Mouse (Mus musculus): ENCODE measurements around the gene Gsdme. TPM values are rescaled to one million over a fixed set of nuclear protein-coding genes. Genes with fewer than 3 reads are reported as not detected.

Gsdme gene
- polyA plus RNA-seq, 1 experiment from 2014 or later = 54.5 TPM

DNA sequence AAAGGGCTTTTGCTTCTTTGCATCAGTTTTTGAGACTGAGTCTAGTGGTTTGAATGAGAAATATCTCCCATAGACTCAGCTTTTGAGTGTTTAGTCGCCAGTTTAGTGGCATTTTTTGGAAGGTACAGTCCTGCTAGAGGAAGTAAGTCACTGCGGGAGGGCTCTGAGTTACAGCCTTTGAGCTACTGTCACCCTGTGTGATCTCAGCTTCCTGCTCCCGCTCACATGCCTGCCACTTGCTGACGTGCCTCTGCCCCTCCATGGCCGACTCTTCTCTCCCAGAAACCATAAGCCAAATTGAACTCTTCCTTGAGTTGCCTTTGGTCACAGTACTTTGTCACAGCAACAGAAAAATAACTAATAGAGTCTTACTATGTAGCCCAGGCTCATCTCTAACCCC, 40.7 kb downstream of the Gsdme start:
- ATAC-seq (replicated peaks; ENCODE audit: low FRiP score, low read depth) (no peak), DNase-seq (ENCODE audit: low spot score) (no peak)
- H3K27ac ChIP-seq = no peak overlapping the region
- TF ChIP-seq CTCF (IDR thresholded peaks at IDR 0.05; ENCODE audit: low read depth) = no peak
- H3K9ac ChIP-seq (ENCODE audit: low read depth, low read length) = no peak overlapping the region
- H3K9me3 ChIP-seq (replicated peaks; ENCODE audit: low read length) = no peaks in the 10 kb centered on the region
- no peak overlapping the region for H3K4me3 ChIP-seq (replicated peaks; ENCODE audit: low read depth, low read length)
- H3K4me2 ChIP-seq (ENCODE audit: low read length) = no peak overlapping the region
- 65% methylated on average over 5 of the region's 5 CpGs for WGBS
- no peaks in the 10 kb centered on the region for H3K4me1 ChIP-seq (replicated peaks; ENCODE audit: insufficient read depth, low read length)
- no peaks in the 10 kb centered on the region for H3K27me3 ChIP-seq (ENCODE audit: insufficient read depth, low read length)
- no peaks in the 10 kb centered on the region for H3K36me3 ChIP-seq (ENCODE audit: insufficient read depth, low read length)

DNA sequence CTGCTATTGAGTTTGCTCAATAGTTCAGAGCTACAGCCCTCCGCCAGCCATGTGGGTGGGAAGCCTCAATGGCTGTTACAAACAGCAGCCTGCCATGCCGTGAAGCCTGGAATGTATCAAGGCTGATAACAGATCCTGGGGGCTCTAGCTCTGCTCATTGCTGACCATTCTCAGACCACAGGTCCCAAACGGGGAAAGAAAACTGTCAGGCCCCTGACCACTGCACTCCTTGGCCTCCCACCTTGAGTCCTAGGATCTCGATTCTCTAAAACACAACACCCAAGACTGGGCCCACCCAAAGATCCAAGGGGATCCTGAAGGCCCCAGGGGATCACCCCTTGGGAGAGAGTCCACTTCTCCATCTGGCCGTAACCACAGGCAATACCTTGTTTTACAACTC, 41.3 kb downstream of the Gsdme start:
- Histone ChIP-seq H3K9me3 (replicated peaks; ENCODE audit: low read length) (no peaks in the 10 kb centered on the region), H3K36me3 (ENCODE audit: insufficient read depth, low read length) (no peaks in the 10 kb centered on the region), H3K4me2 (ENCODE audit: low read length) (no peak overlapping the region), H3K27me3 (ENCODE audit: insufficient read depth, low read length) (no peaks in the 10 kb centered on the region), H3K27ac (no peak overlapping the region), H3K4me1 (replicated peaks; ENCODE audit: insufficient read depth, low read length) (no peaks in the 10 kb centered on the region), H3K9ac (ENCODE audit: low read depth, low read length) (no peak overlapping the region), H3K4me3 (replicated peaks; ENCODE audit: low read depth, low read length) (no peak overlapping the region)
- DNase-seq (ENCODE audit: low spot score) (no peak), ATAC-seq (replicated peaks; ENCODE audit: low FRiP score, low read depth) (no peak)
- no peak for TF ChIP-seq CTCF (IDR thresholded peaks at IDR 0.05; ENCODE audit: low read depth)
- WGBS = 74% methylated on average over 5 of the region's 5 CpGs

DNA sequence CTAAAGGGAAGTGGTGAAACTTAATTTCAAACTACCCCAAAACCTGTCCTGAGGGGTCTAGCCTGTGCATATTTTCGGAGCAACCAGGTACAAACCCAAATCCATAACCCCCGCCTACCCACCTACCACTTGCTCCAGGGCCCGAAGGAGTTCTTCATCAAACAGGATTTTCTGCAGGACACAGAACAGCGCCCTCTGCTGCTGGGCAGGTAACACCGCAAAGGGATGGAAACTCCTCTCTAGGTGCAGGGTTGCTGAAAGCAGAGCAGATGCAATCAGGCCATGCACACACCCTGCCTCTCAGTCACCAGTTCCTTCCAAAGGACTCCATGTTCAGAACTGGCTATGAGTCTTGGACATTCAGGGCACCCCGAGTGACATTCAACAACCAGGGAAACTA, 42.8 kb downstream of the Gsdme start:
- peak; percentile 78 for TF ChIP-seq CTCF (IDR thresholded peaks at IDR 0.05; ENCODE audit: low read depth)
- Histone ChIP-seq H3K4me3 (replicated peaks; ENCODE audit: low read depth, low read length) (no peak overlapping the region), H3K27ac (no peak overlapping the region), H3K27me3 (ENCODE audit: insufficient read depth, low read length) (no peaks in the 10 kb centered on the region), H3K9ac (ENCODE audit: low read depth, low read length) (no peak overlapping the region), H3K36me3 (ENCODE audit: insufficient read depth, low read length) (no peaks in the 10 kb centered on the region), H3K4me1 (replicated peaks; ENCODE audit: insufficient read depth, low read length) (no peaks in the 10 kb centered on the region), H3K4me2 (ENCODE audit: low read length) (no peak overlapping the region), H3K9me3 (replicated peaks; ENCODE audit: low read length) (no peaks in the 10 kb centered on the region)
- no peak for ATAC-seq (replicated peaks; ENCODE audit: low FRiP score, low read depth)
- DNase-seq (ENCODE audit: low spot score) = peak; percentile 42
- WGBS = 65% methylated on average over 6 of the region's 6 CpGs

GRCm38 (mm10) chr6:50219066-50219465, 44.6 kb downstream of the Gsdme start:
- no peak overlapping the region for H3K27ac ChIP-seq
- 87% methylated on average over 6 of the region's 6 CpGs for WGBS
- DNase-seq (ENCODE audit: low spot score) = no peak
- no peak overlapping the region for H3K9ac ChIP-seq (ENCODE audit: low read depth, low read length)
- H3K36me3 ChIP-seq (ENCODE audit: insufficient read depth, low read length) = no peaks in the 10 kb centered on the region
- no peaks in the 10 kb centered on the region for H3K27me3 ChIP-seq (ENCODE audit: insufficient read depth, low read length)
- TF ChIP-seq CTCF (IDR thresholded peaks at IDR 0.05; ENCODE audit: low read depth) = no peak
- H3K9me3 ChIP-seq (replicated peaks; ENCODE audit: low read length) = no peaks in the 10 kb centered on the region
- no peaks in the 10 kb centered on the region for H3K4me1 ChIP-seq (replicated peaks; ENCODE audit: insufficient read depth, low read length)
- H3K4me2 ChIP-seq (ENCODE audit: low read length) = no peak overlapping the region
- no peak for ATAC-seq (replicated peaks; ENCODE audit: low FRiP score, low read depth)
- no peak overlapping the region for H3K4me3 ChIP-seq (replicated peaks; ENCODE audit: low read depth, low read length)

GRCm38 (mm10) chr6:50218628-50219027, 45.0 kb downstream of the Gsdme start:
- no peaks in the 10 kb centered on the region for H3K9me3 ChIP-seq (replicated peaks; ENCODE audit: low read length)
- ATAC-seq (replicated peaks; ENCODE audit: low FRiP score, low read depth) = no peak
- H3K27me3 ChIP-seq (ENCODE audit: insufficient read depth, low read length) = no peaks in the 10 kb centered on the region
- no peak overlapping the region for H3K4me2 ChIP-seq (ENCODE audit: low read length)
- no peak overlapping the region for H3K4me3 ChIP-seq (replicated peaks; ENCODE audit: low read depth, low read length)
- no peak overlapping the region for H3K27ac ChIP-seq
- no peak overlapping the region for H3K9ac ChIP-seq (ENCODE audit: low read depth, low read length)
- no peak for DNase-seq (ENCODE audit: low spot score)
- 68% methylated on average over 3 of the region's 3 CpGs for WGBS
- no peaks in the 10 kb centered on the region for H3K36me3 ChIP-seq (ENCODE audit: insufficient read depth, low read length)
- no peak for TF ChIP-seq CTCF (IDR thresholded peaks at IDR 0.05; ENCODE audit: low read depth)
- no peaks in the 10 kb centered on the region for H3K4me1 ChIP-seq (replicated peaks; ENCODE audit: insufficient read depth, low read length)

GRCm38 (mm10) chr6:50215986-50216385, 47.7 kb downstream of the Gsdme start:
- no peaks in the 10 kb centered on the region for H3K9me3 ChIP-seq (replicated peaks; ENCODE audit: low read length)
- H3K27me3 ChIP-seq (ENCODE audit: insufficient read depth, low read length) = no peaks in the 10 kb centered on the region
- no peak overlapping the region for H3K9ac ChIP-seq (ENCODE audit: low read depth, low read length)
- H3K27ac ChIP-seq = no peak overlapping the region
- no peaks in the 10 kb centered on the region for H3K36me3 ChIP-seq (ENCODE audit: insufficient read depth, low read length)
- no peak overlapping the region for H3K4me2 ChIP-seq (ENCODE audit: low read length)
- no peak overlapping the region for H3K4me3 ChIP-seq (replicated peaks; ENCODE audit: low read depth, low read length)
- ATAC-seq (replicated peaks; ENCODE audit: low FRiP score, low read depth) (peak; percentile 57; the same call in 1 of the 2 replicates), DNase-seq (ENCODE audit: low spot score) (no peak)
- 88% methylated on average over 4 of the region's 4 CpGs for WGBS
- H3K4me1 ChIP-seq (replicated peaks; ENCODE audit: insufficient read depth, low read length) = no peaks in the 10 kb centered on the region
- no peak for TF ChIP-seq CTCF (IDR thresholded peaks at IDR 0.05; ENCODE audit: low read depth)

GRCm38 (mm10) chr6:50215373-50215745, 48.3 kb downstream of the Gsdme start:
- Histone ChIP-seq H3K4me2 (ENCODE audit: low read length) (no peak overlapping the region), H3K9me3 (replicated peaks; ENCODE audit: low read length) (no peaks in the 10 kb centered on the region), H3K4me3 (replicated peaks; ENCODE audit: low read depth, low read length) (no peak overlapping the region), H3K9ac (ENCODE audit: low read depth, low read length) (no peak overlapping the region), H3K36me3 (ENCODE audit: insufficient read depth, low read length) (no peaks in the 10 kb centered on the region), H3K4me1 (replicated peaks; ENCODE audit: insufficient read depth, low read length) (no peaks in the 10 kb centered on the region), H3K27ac (no peak overlapping the region), H3K27me3 (ENCODE audit: insufficient read depth, low read length) (no peaks in the 10 kb centered on the region)
- no peak for ATAC-seq (replicated peaks; ENCODE audit: low FRiP score, low read depth)
- DNase-seq (ENCODE audit: low spot score) = no peak
- no peak for TF ChIP-seq CTCF (IDR thresholded peaks at IDR 0.05; ENCODE audit: low read depth)
- WGBS = 77% methylated on average over 2 of the region's 2 CpGs

All from kidney, postnatal 0 days (tissue).